Mouse (Mus musculus): ENCODE data around the gene Nhlrc2.

GRCm38 (mm10) chr19:56600797-56601196 is 52.7 kb downstream of the Nhlrc2 start:
- no peak for TF ChIP-seq POLR2A (IDR thresholded peaks at IDR 0.05; ENCODE audit: insufficient read depth, low read length)
- no peak for TF ChIP-seq CTCF (IDR thresholded peaks at IDR 0.05; ENCODE audit: low read depth, low read length)

All from ES-Bruce4 (cell line).